Mouse (Mus musculus) liver, embryonic 15.5 days (tissue): ENCODE results near the gene Mis12. TPM values are rescaled to one million over a fixed set of nuclear protein-coding genes. Genes with fewer than 3 reads are reported as not detected.

Source experiments
- ATAC-seq: fragments of 200-750 bp; cut with Nextera tagmentation; 2 replicates; pipeline ENCODE4 v1.8.0; 2017; ENCODE audit warnings: moderate number of reproducible peaks, mild to moderate bottlenecking, moderate library complexity; ENCODE audit not compliant: insufficient read depth
- H3K27ac ChIP-seq: fragments of 300-500 bp; sonication (generic); replicated peaks from 2 replicates; pipeline ENCODE4 v1.5.1; 2015; ENCODE audit warnings: mild to moderate bottlenecking, inconsistent platforms
- H3K27me3 ChIP-seq: fragments of 300-500 bp; sonication (generic); 2 replicates; pipeline ENCODE4 v1.6.1; 2015; ENCODE audit warnings: mild to moderate bottlenecking, inconsistent platforms
- H3K36me3 ChIP-seq: fragments of 300-500 bp; sonication (generic); replicated peaks from 2 replicates; pipeline ENCODE4 v1.6.1; 2015; ENCODE audit warnings: moderate library complexity, mild to moderate bottlenecking, inconsistent platforms
- H3K4me1 ChIP-seq: fragments of 300-500 bp; sonication (generic); replicated peaks from 2 replicates; pipeline ENCODE4 v1.6.1; 2015; ENCODE audit warnings: inconsistent platforms
- H3K4me2 ChIP-seq: fragments of 300-500 bp; sonication (generic); 2 replicates; pipeline ENCODE4 v1.6.1; 2015; ENCODE audit warnings: moderate library complexity, mild to moderate bottlenecking, inconsistent platforms
- H3K4me3 ChIP-seq: fragments of 300-500 bp; sonication (generic); replicated peaks from 2 replicates; pipeline ENCODE4 v1.5.1; 2015; ENCODE audit warnings: mild to moderate bottlenecking, inconsistent platforms
- H3K9ac ChIP-seq: fragments of 300-500 bp; sonication (generic); 2 replicates; pipeline ENCODE4 v1.6.1; 2015; ENCODE audit warnings: moderate library complexity, mild to moderate bottlenecking, inconsistent platforms
- H3K9me3 ChIP-seq: fragments of 300-500 bp; sonication (generic); replicated peaks from 2 replicates; pipeline ENCODE4 v1.6.1; 2016; ENCODE audit warnings: inconsistent platforms
- WGBS: fragments of 180-500 bp; shearing (Covaris S2); methylation state at CpG from one replicate; pipeline ENCODE4 v1.1.7; 2015; ENCODE audit warnings: mixed read lengths; ENCODE audit not compliant: insufficient replicate concordance; 5-methylcytosine and 5-hydroxymethylcytosine counted together
- polyA plus RNA-seq: library from polyadenylated mRNA; unstranded; fragments of >200 nt; fragmentation: Nextera tagmentation; extraction: Ambion mirVana; gene quantifications from 2 replicates; pipeline ENCODE4 v1.2.1, GENCODE M21; 2015

The Mis12 gene
- polyA plus RNA-seq, 1 experiment from 2014 or later: 22.2 TPM

DNA sequence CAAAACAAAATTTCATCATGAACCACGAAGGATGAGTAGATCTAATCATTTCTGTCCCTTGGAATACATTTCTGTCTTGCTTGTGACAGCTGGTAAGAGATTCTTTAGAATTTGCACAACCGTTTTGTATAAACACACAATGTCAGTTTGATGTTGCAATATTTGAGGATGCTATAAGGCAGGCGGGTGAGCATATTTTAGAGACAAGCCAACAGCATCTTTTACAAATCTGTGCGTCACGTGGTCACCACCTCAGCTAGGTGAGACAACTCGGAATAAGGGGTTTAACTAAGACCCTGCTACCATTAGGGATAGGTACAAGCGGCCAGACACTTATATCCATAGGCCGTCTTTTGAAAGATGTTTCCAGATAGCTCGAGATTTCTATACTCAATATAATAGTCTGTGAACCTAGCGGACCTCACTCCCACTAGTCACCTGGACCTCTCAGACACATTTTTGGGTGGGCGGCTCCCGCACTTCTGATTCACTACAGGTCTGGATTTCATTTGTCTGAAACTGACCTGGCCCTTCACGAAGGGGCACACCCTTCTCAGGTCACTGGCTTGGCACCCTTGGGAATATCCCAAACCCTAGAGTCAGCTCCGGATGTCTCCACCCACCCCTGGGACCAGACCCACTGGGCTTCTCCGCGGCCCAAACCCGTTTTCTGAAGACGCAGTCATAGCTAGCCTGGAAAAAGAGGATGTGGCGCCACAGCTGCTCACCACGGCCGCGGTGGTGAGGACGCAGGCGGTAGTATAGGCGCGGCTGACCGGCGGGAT lies 803 bp upstream of the Mis12 start:
- H3K36me3 ChIP-seq: peaks cover 32% of the 10 kb centered on the region
- H3K4me1 ChIP-seq: peaks cover 44% of the 10 kb centered on the region
- no peaks in the 10 kb centered on the region for H3K9me3 ChIP-seq
- H3K4me3 ChIP-seq: peak overlapping the region; percentile 93
- H3K9ac ChIP-seq: peak overlapping the region; percentile 88
- peak overlapping the region; percentile 82 for H3K4me2 ChIP-seq
- no peaks in the 10 kb centered on the region for H3K27me3 ChIP-seq
- ATAC-seq: no peak; the same call in 1 of the 2 replicates
- peak overlapping the region; percentile 85 for H3K27ac ChIP-seq
- WGBS: 3% methylated on average over 28 of the region's 28 CpGs

DNA sequence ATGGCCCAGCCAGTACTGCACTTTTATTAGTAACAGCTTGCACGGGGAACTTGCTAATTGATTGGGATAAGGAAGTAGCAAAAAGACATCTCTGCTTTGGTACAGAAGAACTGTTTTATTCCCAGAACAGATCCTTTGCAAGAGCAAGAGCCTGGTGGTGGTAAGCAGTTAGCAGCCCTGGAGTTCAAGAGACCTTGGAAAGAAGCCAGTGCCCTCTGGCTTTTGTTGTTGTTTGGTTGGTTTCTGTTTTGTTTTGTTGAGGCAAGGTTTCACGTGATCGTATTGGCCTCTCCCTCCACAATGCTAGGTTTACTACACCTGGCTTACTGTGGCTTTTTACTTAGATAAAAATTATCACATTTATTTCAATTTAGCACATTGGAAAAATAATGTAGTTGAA lies 8.9 kb downstream of the Mis12 start:
- peaks cover 20% of the 10 kb centered on the region for H3K27me3 ChIP-seq
- 75% methylated on average over 3 of the region's 3 CpGs for WGBS
- H3K4me3 ChIP-seq: no peak overlapping the region
- H3K9me3 ChIP-seq: no peaks in the 10 kb centered on the region
- no peak for ATAC-seq
- H3K36me3 ChIP-seq: peaks cover 48% of the 10 kb centered on the region
- H3K4me2 ChIP-seq: no peak overlapping the region
- no peak overlapping the region for H3K27ac ChIP-seq
- H3K4me1 ChIP-seq: peaks cover 6% of the 10 kb centered on the region; the same call in 1 of the 2 replicates
- H3K9ac ChIP-seq: no peak overlapping the region

DNA sequence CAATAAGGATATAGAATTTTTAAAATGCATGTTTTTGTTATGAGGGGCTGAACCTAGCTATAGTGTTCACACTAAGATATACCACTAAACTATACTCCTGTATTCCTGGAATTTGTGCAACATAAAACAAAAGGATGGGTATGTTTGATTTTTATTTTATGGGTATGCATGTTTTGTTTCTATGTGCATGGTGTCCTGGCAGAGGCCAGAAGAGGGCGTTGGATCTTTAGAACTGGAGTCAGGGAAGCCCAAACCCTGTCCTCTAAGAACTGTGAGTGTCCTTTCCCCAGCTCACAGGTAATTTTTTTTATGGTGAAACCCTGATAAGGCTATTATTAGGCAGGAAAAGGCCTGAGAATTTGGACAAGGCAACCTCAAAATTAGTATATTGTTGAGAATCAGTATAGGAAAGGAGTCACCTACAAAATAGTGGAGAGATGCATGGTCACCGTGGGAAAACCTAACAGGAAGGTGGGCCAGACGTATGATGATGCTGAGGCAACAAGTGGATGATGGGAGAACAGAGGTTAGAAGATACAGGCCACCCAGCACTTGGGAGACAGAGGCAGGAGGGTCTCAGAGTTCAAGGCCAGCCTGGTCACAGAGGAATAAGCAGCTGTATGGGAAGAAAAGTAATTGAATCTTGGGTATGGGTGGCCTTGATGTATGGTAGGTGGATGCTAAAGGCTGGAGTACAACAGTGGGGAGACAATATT lies 10.2 kb downstream of the Mis12 start:
- H3K9ac ChIP-seq: no peak overlapping the region
- H3K4me1 ChIP-seq: peaks cover 8% of the 10 kb centered on the region; the same call in 1 of the 2 replicates
- H3K4me3 ChIP-seq: no peak overlapping the region
- WGBS: 65% methylated on average over 3 of the region's 3 CpGs
- no peaks in the 10 kb centered on the region for H3K9me3 ChIP-seq
- no peak for ATAC-seq
- no peak overlapping the region for H3K4me2 ChIP-seq
- H3K27me3 ChIP-seq: peaks cover 33% of the 10 kb centered on the region
- peaks cover 39% of the 10 kb centered on the region for H3K36me3 ChIP-seq
- no peak overlapping the region for H3K27ac ChIP-seq

DNA sequence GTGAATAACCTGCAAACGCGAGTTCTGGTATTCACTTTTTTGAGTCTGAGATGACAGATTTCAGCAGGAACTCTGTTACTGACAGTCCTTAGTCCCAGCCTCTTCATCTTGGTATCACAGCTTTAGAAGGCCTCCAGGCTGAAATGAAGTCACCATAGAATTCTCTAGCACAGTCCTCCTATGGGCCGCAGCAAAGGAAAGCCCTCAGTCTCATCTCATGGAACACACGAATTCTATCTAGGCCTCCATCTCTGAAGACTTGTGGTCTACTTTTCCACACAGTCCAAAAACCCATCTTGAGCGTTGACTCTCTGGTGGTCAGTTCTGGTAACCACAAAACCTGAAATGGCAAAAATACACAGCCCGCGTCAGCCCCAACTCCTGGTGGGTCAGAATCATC lies 12.7 kb downstream of the Mis12 start:
- 61% methylated on average over 7 of the region's 7 CpGs for WGBS
- Histone ChIP-seq H3K9me3 (no peaks in the 10 kb centered on the region), H3K27me3 (peaks cover 33% of the 10 kb centered on the region), H3K4me1 (peaks cover 8% of the 10 kb centered on the region; the same call in 1 of the 2 replicates), H3K4me2 (no peak overlapping the region), H3K4me3 (no peak overlapping the region), H3K36me3 (peaks cover 14% of the 10 kb centered on the region), H3K9ac (no peak overlapping the region), H3K27ac (no peak overlapping the region)
- ATAC-seq: no peak

DNA sequence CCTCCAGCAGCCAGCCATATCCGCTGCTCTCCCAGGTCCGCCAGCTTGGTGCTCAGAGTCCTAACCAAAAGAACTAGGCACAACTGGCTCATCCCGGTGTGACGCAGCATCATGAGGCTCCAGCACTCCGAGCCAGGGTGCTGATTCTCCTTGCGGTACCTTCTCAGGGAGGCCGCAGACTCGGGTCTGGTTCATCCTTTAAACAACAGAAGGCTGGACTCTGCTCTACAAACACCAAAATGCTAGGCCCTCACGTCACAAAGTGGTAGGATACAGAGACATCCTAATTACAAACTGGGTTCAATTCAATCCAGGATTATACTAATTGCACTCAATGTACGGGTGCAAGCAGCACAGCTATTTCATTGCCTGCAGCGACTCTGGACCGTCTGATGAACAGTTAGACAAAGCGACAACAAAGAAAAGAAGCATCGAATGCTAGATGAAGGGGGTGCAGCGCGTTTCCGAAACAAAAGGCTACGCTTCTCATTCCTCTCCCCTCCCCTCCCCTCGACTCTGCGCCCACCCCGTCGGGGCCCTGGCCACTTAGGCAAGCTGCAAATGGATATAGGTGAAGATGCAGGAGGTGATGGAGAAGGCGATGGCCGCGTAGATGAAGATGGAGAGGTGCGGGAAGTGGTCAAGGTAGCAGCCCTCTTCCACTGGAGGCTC lies 13.2 kb downstream of the Mis12 start:
- Histone ChIP-seq H3K27ac (no peak overlapping the region), H3K9ac (no peak overlapping the region), H3K4me2 (peak overlapping the region; percentile 42), H3K36me3 (peaks cover 8% of the 10 kb centered on the region), H3K9me3 (no peaks in the 10 kb centered on the region), H3K4me3 (peak overlapping the region; percentile 26), H3K4me1 (peaks cover 8% of the 10 kb centered on the region; the same call in 1 of the 2 replicates), H3K27me3 (peaks cover 33% of the 10 kb centered on the region)
- WGBS: 24% methylated on average over 26 of the region's 26 CpGs
- no peak for ATAC-seq

DNA sequence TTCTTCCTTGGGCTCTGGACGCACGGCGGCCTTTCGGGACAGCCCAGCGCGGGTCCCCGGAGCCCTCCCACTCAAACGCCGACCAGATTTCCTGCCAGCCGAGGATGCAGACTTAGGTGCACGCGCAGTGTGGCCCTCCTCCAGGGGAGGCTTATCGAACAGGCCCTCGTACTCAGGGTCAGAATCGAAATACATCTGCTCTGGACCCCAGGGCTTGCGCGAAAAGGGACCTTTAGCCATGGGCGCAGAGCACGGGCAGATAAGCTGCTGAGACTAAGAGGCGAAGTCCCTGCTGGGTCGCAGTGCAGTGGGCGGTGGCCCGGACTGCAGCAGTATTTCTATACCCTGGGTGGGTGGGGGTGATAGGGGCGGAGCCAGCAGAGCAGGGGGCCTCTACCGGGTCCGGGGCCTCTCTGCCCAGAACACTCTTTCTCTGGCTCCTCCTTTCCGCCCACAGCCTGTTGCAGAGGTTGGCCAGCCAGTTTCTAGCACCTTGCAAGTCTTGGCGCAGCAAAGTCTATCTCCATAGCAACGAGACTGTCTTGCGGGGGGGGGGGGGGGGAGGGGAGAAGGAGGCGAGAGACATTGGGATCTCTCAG lies 13.9 kb downstream of the Mis12 start, which contains the start of gene 6330403K07Rik:
6330403K07Rik (minus strand) TSS at position 351 of the 599 bp plus-strand sequence.
- peaks cover 2% of the 10 kb centered on the region for H3K36me3 ChIP-seq
- 0 out of 2 replicates have a peak, but pooled peaks have one; percentile 31 for ATAC-seq
- H3K4me3 ChIP-seq: peak within 1 kb of the TSS; percentile 26
- peaks cover 33% of the 10 kb centered on the region for H3K27me3 ChIP-seq
- no peak within 1 kb of the TSS for H3K9ac ChIP-seq
- H3K4me1 ChIP-seq: peaks cover 8% of the 10 kb centered on the region; the same call in 1 of the 2 replicates
- H3K9me3 ChIP-seq: no peaks in the 10 kb centered on the region
- 1% methylated on average over 31 of the region's 31 CpGs for WGBS
- H3K4me2 ChIP-seq: peak within 1 kb of the TSS; percentile 42
- no peak within 1 kb of the TSS for H3K27ac ChIP-seq

DNA sequence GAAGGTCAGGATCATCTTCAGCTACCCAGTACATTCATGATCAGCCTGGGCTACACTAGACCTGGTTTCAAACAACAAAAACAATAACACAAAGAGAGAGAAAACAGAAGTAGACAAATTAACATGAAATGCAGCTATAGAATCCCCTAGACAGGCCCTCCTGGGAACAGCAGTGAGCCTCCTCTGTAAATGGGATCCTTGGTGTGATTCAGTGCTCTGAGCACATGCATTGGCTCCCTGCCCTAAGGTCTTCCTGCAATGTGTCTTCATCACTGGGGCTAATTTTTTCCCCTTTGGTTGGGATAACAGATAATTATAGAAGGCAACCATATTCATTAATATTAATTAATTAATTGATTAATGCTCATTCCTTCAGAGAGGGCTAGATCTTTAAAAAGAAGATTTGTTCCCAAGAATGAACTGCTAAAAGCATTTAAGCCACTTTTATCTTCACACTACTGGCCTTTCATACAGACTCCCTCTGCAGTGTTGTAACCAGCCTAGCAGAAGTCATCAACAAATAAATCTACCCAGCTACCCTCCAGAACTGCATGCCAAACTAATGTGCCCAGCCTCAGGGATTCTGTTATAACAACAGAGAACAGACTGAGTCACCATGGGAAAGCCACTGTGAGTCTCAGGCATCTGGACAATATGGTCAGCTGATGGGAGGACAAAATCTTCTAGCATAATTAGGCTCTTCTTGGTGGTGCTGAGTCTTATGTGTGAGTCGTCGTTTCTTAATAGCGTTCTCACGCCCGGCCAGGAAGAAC lies 20.3 kb downstream of the Mis12 start:
- Histone ChIP-seq H3K36me3 (no peaks in the 10 kb centered on the region), H3K9ac (no peak overlapping the region), H3K9me3 (no peaks in the 10 kb centered on the region), H3K4me1 (no peaks in the 10 kb centered on the region), H3K4me3 (no peak overlapping the region), H3K27me3 (no peaks in the 10 kb centered on the region; the same call in 1 of the 2 replicates), H3K27ac (no peak overlapping the region), H3K4me2 (no peak overlapping the region)
- no peak for ATAC-seq
- WGBS: 90% methylated on average over 5 of the region's 5 CpGs

DNA sequence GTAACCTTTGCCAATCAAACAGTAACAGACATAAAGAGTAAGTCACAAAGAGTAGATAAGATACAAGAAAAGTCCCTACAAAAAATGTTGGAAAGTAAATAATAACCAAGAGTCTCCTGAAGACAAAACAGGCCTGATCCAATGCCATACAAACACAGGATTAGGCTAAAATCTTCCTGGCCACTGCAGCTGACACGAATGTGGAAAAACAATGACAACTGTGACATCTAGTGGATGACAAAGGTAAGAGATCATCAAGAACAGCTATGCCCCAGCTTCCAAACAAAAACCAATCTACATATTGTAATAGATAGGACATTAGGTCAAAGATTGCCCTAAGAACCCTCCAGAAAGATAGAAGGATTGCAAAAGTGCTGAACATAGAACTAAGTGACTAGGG lies 33.1 kb downstream of the Mis12 start:
- Histone ChIP-seq H3K36me3 (no peaks in the 10 kb centered on the region), H3K9ac (no peak overlapping the region), H3K27me3 (no peaks in the 10 kb centered on the region), H3K4me3 (no peak overlapping the region), H3K9me3 (no peaks in the 10 kb centered on the region), H3K27ac (no peak overlapping the region), H3K4me1 (no peaks in the 10 kb centered on the region), H3K4me2 (no peak overlapping the region)
- WGBS: 7% methylated on average over 1 of the region's 1 CpGs
- ATAC-seq: no peak

DNA sequence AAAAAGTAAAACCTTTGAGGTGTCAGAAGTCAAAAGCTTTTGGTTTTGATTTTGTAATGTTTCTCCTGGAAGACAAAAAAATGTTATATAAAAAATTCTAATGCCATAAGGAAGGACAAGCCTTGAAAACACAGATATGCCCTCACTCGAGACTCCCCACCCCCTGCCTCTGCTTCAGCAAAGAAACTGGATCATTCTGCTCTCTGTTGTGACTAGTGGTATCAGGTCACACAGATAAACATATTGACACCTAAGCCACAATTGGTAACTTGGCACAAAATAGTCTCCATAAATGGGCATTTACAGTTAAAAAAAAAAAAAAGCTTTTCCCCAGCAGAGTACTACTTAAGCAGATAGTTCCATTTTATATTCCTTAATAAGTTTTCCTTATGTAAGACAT lies 56.9 kb downstream of the Mis12 start:
- no peak for ATAC-seq
- H3K9me3 ChIP-seq: no peaks in the 10 kb centered on the region
- no peak overlapping the region for H3K9ac ChIP-seq
- no peak overlapping the region for H3K27ac ChIP-seq
- H3K4me2 ChIP-seq: no peak overlapping the region
- H3K4me3 ChIP-seq: no peak overlapping the region
- WGBS: 44% methylated on average over 1 of the region's 1 CpGs
- H3K4me1 ChIP-seq: no peaks in the 10 kb centered on the region
- H3K36me3 ChIP-seq: no peaks in the 10 kb centered on the region
- H3K27me3 ChIP-seq: no peaks in the 10 kb centered on the region
